Mouse (Mus musculus): ENCODE data around the gene Dda1.
"Not testable (repeated sequence)": the region's sequence is repeated elsewhere in the genome, so short reads cannot be mapped to it uniquely, and the experiment has no call there.

Gene Dda1

GRCm38 (mm10) chr8:71468916-71469315, at the start of gene Dda1:
Dda1 (plus strand) TSS chr8:71469199.
- peak; percentile 97 for DNase-seq

- DNase-seq: no peak
Measured at GRCm38 (mm10) chr8:71422121-71422520, 46.9 kb upstream of the Dda1 start.

- DNase-seq: not testable (repeated sequence)
Measured at GRCm38 (mm10) chr8:71432935-71433334, 36.1 kb upstream of the Dda1 start.

- DNase-seq: no peak
Measured at GRCm38 (mm10) chr8:71437041-71437440, 32.0 kb upstream of the Dda1 start.

GRCm38 (mm10) chr8:71441404-71441803, 27.6 kb upstream of the Dda1 start:
- no peak for DNase-seq

DNA sequence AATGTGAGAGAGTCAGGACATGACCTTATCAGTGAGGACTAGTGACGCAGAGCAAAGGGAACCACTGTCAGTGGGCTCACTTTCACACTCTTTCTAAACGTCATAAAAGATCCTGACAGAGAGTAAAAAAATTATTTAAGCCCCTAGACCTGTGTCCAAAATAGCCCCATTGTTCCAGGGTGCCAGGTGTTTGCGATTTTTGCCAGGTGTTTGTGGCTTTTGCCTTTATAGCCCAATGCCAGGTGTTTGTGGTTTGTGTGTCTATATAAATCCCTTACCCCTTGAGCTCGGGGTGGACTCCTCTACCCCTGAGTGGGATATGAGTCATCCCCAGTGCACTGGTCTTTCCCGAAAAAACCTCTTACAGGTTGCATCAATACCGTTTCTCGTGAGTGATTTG, 23.9 kb upstream of the Dda1 start:
- no peak for DNase-seq

GRCm38 (mm10) chr8:71451337-71451736, 17.7 kb upstream of the Dda1 start:
- no peak for DNase-seq

DNA sequence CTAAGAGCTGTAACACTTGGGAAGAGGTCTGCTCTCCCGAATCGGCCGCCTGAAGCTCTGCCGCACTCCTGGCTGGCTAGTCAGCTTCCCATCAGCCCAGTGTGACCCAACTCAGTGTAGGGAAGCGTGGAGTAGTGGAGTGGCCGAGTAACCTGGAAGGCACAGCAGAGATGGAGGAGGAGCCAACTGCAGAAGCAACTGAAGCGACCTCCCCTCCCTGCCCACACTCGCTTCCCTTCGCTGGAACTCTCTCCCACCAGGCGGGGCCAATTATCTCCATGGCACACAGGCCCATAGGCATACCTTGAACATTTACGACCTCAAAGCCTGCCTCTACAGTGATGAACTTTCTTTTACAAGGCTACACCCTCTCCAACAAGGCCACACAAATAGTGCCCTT, 17.2 kb upstream of the Dda1 start:
- no peak for DNase-seq

DNA sequence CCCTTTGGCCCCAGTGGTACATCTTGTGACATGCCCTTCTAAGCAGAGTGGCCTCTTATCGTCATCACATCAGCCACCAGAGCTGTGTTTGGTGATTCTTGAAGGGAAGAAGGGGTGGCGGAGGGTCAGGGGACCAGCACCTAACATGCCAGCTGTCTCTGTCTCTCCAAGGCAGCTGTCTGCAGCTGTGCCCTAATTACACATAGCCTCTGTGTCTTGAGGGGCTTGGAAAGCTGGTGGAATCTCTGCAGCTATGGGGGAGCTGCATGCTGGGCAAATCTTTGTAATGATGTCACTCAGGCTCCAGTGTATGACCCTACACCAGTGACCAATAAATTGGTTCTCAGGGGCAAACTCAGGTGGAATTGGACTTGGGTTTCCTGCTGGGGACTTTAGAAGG, 16.3 kb upstream of the Dda1 start:
- no peak for DNase-seq

DNA sequence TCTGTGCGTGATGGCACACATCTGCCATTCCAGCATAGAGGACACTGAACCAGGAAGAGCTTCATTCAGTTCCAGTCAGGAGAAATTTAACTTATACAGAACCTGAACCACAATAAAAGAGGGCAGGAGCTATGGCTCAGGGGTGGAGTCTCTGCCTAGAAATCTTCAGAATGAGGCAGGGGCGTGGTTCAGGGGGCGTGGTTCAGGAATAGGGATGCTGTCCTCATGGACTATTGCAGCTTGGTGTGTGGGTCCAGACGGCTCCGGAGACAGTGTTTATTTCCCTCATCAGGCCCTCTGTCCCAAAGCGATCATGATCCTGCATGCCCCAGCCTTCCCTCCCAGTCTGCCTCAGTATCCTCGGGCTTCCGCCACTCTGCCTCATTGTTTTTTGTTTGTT, 14.3 kb upstream of the Dda1 start:
- no peak for DNase-seq

- DNase-seq: no peak
Measured at GRCm38 (mm10) chr8:71456906-71457305, 12.1 kb upstream of the Dda1 start.

DNA sequence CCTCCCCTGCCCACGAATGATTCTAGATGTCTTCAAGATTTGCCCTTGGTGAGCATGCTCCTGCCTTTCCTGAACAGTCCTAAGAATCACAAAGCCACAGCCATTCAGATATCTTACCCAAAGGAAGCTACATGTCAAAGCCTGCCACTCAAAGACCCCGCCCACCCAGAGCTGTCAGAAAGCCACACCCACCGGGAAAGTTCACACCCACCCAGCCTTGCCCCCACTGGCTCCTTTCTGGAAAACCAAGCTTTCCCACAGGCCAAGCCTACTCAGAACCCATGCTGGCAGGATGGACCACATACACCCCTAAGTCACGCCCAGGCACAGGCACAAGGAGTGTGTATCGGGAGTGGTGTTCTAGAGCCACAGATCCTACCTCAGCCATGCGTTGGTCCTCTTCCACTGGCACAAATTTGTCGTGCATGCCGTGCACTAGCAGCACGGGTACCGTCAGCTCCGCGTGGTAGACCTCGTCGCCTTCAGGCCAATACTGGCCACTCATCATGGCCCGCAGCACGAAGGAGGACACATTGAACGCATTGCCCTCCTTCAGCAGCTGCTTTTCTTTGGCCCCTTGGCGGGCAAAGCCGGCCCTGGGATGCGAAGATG, 11.2 kb upstream of the Dda1 start:
- DNase-seq: no peak

GRCm38 (mm10) chr8:71460716-71461115, 8.3 kb upstream of the Dda1 start:
- no peak for DNase-seq

GRCm38 (mm10) chr8:71461152-71461840, 7.7 kb upstream of the Dda1 start:
- DNase-seq: no peak

DNA sequence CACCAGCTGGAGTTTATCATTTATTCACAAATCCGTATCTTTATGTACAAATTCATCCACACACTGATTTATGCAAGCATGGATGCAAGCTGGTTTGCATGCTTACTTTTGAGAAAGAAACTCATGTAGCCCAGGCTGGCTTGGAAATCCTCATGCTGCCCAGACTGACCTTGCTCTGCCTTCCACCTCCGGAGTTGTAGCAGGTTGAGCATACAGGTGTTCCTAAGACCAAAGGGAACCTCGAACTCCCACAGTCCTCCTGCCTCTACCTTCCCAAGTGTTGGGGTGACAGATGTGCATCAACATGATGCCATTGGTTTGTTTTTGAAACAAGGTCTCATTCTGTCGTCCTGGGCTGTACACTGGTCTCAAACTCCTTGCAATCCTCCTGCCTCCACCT, 6.8 kb upstream of the Dda1 start:
- no peak for DNase-seq

DNA sequence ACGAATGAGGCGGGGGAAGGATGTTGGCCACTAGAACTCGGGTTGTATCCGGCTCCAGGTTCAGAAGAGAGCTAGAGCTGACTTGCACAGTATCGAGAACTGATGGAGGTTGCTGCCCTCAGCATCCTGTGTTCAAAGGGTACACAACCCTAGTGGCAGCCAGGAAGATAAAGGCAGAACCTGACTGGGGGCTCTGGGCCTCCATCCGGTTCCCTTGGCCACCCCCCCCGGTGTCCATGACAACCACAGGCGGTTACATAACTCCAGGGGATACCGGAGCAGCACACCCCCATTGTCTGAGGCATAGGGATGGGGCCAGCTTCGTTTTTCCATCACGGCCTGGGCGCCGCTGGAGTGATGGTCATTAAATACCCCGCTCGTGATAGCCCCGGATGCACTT, 6.2 kb upstream of the Dda1 start:
- DNase-seq: peak; percentile 63

DNA sequence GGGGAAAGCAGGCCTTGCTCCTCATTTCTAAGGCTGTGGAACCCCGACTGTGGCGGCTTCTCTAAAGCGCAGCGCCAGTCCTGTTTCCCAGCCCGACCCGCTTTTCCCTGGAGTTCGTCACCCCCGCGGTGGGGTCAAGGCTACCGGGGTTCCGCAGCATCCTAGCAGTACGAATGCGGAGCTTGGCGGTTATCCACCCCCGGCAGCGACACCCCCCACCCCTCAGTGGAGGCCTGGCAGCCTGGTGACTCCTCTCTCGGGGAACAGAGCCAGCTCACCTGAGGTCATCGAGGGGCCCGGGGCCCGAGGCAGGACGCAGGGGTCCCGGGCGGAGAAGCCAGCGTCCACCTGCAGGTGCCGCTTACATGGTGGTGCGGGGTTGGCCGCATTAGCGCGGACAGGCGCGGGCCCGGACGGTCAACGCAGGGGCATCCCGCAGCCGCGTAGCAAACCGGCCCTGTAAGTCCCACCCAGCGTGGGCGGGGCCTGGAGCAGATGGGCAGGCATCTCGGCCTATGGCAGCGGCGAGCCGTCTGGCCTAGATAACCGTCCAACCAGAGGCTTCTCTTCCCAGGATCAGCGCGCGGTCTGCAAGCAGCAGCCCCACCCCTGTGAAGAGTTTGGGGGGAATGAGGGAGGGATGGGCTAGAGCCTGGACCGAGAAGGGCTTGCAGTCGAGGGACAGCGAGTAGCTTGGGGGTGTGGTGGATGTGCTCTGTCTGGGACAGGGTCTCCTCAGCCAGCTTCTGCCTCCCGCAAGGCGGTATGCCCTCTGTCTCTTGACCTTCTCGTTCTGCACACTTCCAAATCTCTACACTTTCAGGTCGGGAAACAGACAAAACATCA, 5.6 kb upstream of the Dda1 start, which contains the start of gene Abhd8:
Abhd8 (minus strand) TSS at position 468 of the 846 bp plus-strand sequence.
- peak; percentile 98 for DNase-seq

DNA sequence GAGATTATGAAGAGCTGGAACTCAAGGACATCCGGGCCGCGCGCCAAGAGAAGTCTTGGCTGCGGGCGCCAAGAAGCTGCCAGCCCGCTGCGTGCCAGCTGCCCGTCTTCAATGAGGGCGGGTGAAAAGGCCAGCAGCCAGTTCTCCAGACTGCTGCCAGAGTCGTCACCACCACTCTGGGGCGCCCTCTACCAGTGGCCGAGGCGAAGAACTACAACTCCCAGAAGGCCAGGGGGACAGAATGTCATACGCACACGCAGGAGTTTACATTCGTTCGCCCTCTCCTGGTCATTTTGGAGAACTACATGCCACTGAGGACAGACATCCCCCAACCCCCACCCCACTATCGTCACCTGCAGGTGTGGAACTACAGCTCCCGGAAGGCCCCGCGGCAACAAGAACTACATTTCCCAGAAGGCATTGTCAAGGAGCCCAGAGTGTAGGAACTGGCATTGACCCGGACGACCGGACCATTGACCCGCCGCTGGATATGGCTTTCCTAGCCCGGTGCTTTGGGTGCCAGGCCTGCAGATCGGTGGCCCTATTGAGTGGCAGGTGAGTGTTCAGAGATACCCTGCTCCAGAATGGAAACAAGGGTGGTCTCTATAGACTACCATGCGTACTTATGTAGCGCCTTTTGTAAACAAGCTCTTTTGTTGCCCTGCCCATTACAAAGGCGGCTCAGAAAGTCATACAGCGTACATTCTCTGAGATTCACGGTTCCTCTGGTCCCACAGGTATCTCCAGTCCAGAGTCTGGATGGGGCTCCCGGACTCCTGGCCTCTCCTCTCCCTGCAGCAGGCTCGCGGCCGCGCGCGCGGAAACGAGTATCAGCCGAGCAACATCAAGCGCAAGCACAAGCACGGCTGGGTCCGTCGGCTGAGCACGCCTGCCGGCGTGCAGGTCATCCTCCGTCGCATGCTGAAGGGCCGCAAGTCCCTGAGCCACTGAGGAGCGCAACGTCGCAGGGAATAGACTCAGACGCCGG, 4.2 kb upstream of the Dda1 start, which contains the start of gene Mrpl34:
Mrpl34 (plus strand) TSS at position 447 of the 988 bp plus-strand sequence.
- DNase-seq: peak; percentile 95

DNA sequence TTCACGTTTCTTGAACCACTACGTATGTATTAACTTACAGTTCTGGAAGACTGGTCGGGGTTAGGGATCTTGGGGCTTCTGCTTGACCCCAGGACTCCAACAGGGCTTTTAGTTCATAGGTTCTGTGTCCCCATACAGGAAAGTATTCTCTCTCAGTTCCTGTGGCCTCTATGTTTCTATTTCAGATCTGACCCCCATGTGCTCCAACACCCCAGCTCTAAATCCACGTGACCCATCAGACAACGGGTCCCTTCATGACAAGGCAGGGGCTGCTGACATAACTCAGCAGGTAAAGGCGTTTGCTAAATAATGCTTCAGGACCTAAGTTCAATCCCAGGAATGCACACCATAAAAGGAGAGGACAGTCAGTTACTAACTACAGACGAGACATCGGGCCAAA, 3.3 kb upstream of the Dda1 start:
- DNase-seq: no peak

- DNase-seq: no peak
Measured at GRCm38 (mm10) chr8:71466198-71466597, 2.8 kb upstream of the Dda1 start.

DNA sequence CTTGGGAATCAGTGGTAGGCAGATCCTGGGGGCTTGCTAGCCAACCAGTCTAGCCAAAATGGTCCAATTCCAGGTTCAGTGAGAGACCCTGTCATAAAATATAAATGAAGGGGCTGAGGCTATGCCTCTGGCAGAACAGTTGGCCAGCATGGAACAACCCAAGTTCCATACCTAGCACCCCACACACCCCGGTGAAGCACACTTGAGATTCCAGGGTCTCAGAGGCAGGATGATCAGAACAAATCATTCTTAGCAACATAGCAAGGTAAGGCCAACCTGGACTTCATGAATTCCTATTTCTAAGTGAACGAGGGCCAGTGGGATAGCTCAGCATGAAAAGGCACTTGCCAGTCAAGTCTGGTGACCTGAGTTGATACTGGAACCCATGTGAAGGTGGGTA, 1.8 kb upstream of the Dda1 start:
- DNase-seq: no peak

DNA sequence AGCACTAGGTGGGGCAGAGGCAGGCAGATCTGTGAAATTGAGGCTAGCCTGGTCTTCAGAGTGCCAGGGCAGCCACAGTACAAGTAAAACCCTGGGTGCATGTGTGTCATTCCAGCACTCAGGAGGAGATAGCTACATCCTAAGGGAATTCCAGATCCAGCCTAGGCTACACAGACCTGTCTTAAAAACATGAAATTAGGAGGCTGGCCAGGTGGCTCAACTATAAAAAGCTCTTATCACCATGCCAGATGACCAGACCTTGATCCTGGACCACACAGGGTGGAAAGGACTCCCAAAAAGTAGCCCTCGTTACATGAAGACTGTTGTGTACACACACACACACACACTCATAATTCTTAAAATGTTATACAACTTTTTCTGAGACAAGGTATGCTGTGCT, 998 bp upstream of the Dda1 start:
- no peak for DNase-seq

GRCm38 (mm10) chr8:71469411-71469810, 412 bp downstream of the Dda1 start:
- DNase-seq: peak; percentile 62
